Mouse (Mus musculus) heart, adult 2 months (tissue): ENCODE data around the gene Pcgf2. TPM values are rescaled to one million over a fixed set of nuclear protein-coding genes. Genes with fewer than 3 reads are reported as not detected.
"Not testable (repeated sequence)": the region's sequence is repeated elsewhere in the genome, so short reads cannot be mapped to it uniquely, and the experiment has no call there.

ENCODE experiments used
- DNase-seq, 2 experiments: peaks; one replicate each; pipeline ENCODE4 v3.0.0; 2021
- H3K27ac ChIP-seq: fragments of 200-600 bp; 2 replicates; pipeline ENCODE4 v1.8.1; 2022
- H3K27me3 ChIP-seq: fragments of 200-500 bp; 2 replicates; pipeline ENCODE4 v1.6.1; 2012; ENCODE audit warnings: mild to moderate bottlenecking, low read length, inconsistent platforms, mixed read lengths; ENCODE audit not compliant: control insufficient read depth, insufficient read depth
- H3K36me3 ChIP-seq: fragments of 200-500 bp; 2 replicates; pipeline ENCODE4 v1.6.1; 2012; ENCODE audit warnings: low read length, inconsistent platforms; ENCODE audit not compliant: control insufficient read depth, insufficient read depth
- H3K4me1 ChIP-seq: fragments of 200-500 bp; 2 replicates; pipeline ENCODE4 v1.6.1; 2011; ENCODE audit warnings: low read length; ENCODE audit not compliant: control insufficient read depth, insufficient read depth
- H3K4me3 ChIP-seq: fragments of 200-600 bp; 2 replicates; pipeline ENCODE4 v1.8.1; 2022
- H3K79me2 ChIP-seq: fragments of 200-500 bp; replicated peaks from 2 replicates; pipeline ENCODE4 v1.6.1; 2012; ENCODE audit warnings: mild to moderate bottlenecking, inconsistent platforms, low read length, moderate library complexity, mixed read lengths; ENCODE audit not compliant: control insufficient read depth, insufficient read depth
- H3K9ac ChIP-seq: fragments of 200-500 bp; 2 replicates; pipeline ENCODE4 v1.6.1; 2012; ENCODE audit warnings: low read depth, mild to moderate bottlenecking, control low read depth, inconsistent platforms, low read length, mixed read lengths
- CTCF ChIP-seq: fragments of 200-600 bp; IDR thresholded peaks from 2 replicates; pipeline ENCODE4 v1.8.1; 2022; ENCODE audit warnings: antibody characterized with exemption, mild to moderate bottlenecking, moderate library complexity
- EP300 ChIP-seq: fragments of 200-500 bp; IDR thresholded peaks from 2 replicates; pipeline ENCODE4 v1.6.1; 2011; ENCODE audit warnings: low read depth, low read length, control low read depth; ENCODE audit not compliant: insufficient read depth
- POLR2A ChIP-seq: fragments of 200-500 bp; IDR thresholded peaks from 2 replicates; pipeline ENCODE4 v1.6.1; 2011; ENCODE audit warnings: mild to moderate bottlenecking, low read depth, low read length, control low read depth; ENCODE audit not compliant: insufficient read depth
- WGBS: fragments of 180-500 bp; shearing (Covaris S2); methylation state at CpG from one replicate; pipeline ENCODE4 v1.1.7; 2018; 5-methylcytosine and 5-hydroxymethylcytosine counted together
- intact Hi-C: fragments of 180-260 bp; cut with DNase I; formaldehyde crosslinking; loops from one replicate; pipeline ENCODE4 v1.15.1; 2025
- polyA plus RNA-seq: library from polyadenylated mRNA; depleted of rRNA; stranded (reverse); fragments of >200 nt; gene quantifications from 2 replicates; pipeline ENCODE4 v1.2.3, GENCODE M21; 2012
- total RNA-seq, 2 experiments: library from RNA; stranded (reverse); gene quantifications; 2 replicates each; pipeline ENCODE4 v1.2.3; 2021

The Pcgf2 gene
- total and polyA plus RNA-seq, 3 experiments: 4.1 to 17.8 (median 5.6) TPM

DNA sequence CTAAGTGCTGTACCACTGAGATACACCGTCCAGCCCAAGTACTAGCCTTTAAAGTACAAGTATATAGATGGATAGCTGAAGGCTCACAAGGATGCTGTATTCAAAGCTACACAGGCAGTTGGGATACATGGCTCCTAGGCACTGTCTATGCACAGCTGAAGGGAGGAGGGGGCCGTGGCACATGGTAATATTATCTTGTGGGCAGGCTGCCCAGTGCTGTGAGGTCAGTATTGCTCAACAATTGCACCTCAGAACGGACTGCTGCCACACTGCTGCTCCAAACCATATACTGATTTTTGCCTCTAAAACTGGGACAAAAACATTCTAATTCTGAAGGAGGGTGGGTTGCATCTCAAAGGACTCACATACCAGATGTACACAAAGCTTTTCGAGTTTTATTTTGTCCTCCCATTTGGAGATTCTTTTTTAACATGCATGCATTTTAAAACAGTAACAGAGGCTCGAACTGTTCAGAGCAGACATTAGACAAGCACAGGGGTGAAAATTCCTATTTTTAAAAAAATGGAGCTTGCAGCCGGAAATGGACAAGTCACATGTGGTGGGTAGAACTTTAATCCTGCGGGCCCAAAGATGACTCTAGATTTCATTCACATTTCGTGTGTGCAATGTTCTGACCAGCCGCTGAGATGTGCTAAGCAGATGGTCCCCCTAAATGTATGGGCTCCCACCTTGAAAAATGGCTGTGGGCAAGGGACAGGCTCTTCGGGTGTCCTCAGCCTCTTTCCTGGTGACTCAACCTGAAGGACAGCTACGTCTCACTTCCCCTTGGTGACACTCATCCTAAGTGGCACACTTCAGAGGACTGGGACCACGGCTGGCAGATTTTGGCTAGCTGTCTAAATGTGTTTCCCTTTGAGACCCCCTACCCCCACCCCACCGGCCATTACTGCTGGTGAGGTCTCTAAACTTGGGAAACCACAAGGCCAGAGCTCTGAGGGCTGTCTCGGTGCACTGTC is 14.8 kb upstream of the Pcgf2 start:
- peak in 1 of 2 experiments; percentile 60 for DNase-seq
- 73% methylated on average over 14 of the region's 14 CpGs for WGBS
- H3K9ac ChIP-seq: no peak overlapping the region
- intact Hi-C loops: no loop called here
- no peak for TF ChIP-seq POLR2A
- TF ChIP-seq EP300: no peak
- no peak for TF ChIP-seq CTCF
- no peaks in the 10 kb centered on the region for H3K27me3 ChIP-seq
- peaks cover 2% of the 10 kb centered on the region; the same call in 1 of the 2 replicates for H3K4me1 ChIP-seq
- H3K36me3 ChIP-seq: no peaks in the 10 kb centered on the region
- no peaks in the 10 kb centered on the region for H3K79me2 ChIP-seq
- no peak overlapping the region for H3K4me3 ChIP-seq
- no peak overlapping the region for H3K27ac ChIP-seq

GRCm38 (mm10) chr11:97714356-97714755 is 14.1 kb upstream of the Pcgf2 start:
- no peak overlapping the region for H3K9ac ChIP-seq
- no peaks in the 10 kb centered on the region for H3K27me3 ChIP-seq
- no peak overlapping the region for H3K4me3 ChIP-seq
- DNase-seq: no peak
- H3K27ac ChIP-seq: no peak overlapping the region
- no peaks in the 10 kb centered on the region for H3K36me3 ChIP-seq
- H3K79me2 ChIP-seq: no peaks in the 10 kb centered on the region
- H3K4me1 ChIP-seq: peaks cover 2% of the 10 kb centered on the region; the same call in 1 of the 2 replicates
- 91% methylated on average over 3 of the region's 3 CpGs for WGBS
- intact Hi-C loops: no loop called here
- TF ChIP-seq POLR2A (no peak), CTCF (peak; percentile 37)

- H3K4me3 ChIP-seq: no peak overlapping the region
- H3K79me2 ChIP-seq: no peaks in the 10 kb centered on the region
- WGBS: 55% methylated on average over 8 of the region's 8 CpGs
- peak in 1 of 2 experiments; percentile 71 for DNase-seq
- intact Hi-C loops: no loop called here
- TF ChIP-seq POLR2A (no peak), CTCF (no peak), EP300 (no peak)
- H3K27ac ChIP-seq: no peak overlapping the region
- no peaks in the 10 kb centered on the region for H3K36me3 ChIP-seq
- H3K9ac ChIP-seq: no peak overlapping the region
- no peaks in the 10 kb centered on the region for H3K27me3 ChIP-seq
- peaks cover 2% of the 10 kb centered on the region; the same call in 1 of the 2 replicates for H3K4me1 ChIP-seq
Observed at GRCm38 (mm10) chr11:97713896-97714295, 13.6 kb upstream of the Pcgf2 start.

- Histone ChIP-seq H3K4me3 (no peak overlapping the region), H3K36me3 (no peaks in the 10 kb centered on the region), H3K27me3 (no peaks in the 10 kb centered on the region), H3K9ac (no peak overlapping the region), H3K27ac (no peak overlapping the region), H3K79me2 (no peaks in the 10 kb centered on the region), H3K4me1 (peaks cover 2% of the 10 kb centered on the region; the same call in 1 of the 2 replicates)
- intact Hi-C loops: no loop called here
- TF ChIP-seq EP300 (no peak), CTCF (no peak), POLR2A (no peak)
- WGBS: 93% methylated on average over 15 of the region's 15 CpGs
- DNase-seq: no peak
Observed at GRCm38 (mm10) chr11:97712286-97712685, 12.0 kb upstream of the Pcgf2 start.

DNA sequence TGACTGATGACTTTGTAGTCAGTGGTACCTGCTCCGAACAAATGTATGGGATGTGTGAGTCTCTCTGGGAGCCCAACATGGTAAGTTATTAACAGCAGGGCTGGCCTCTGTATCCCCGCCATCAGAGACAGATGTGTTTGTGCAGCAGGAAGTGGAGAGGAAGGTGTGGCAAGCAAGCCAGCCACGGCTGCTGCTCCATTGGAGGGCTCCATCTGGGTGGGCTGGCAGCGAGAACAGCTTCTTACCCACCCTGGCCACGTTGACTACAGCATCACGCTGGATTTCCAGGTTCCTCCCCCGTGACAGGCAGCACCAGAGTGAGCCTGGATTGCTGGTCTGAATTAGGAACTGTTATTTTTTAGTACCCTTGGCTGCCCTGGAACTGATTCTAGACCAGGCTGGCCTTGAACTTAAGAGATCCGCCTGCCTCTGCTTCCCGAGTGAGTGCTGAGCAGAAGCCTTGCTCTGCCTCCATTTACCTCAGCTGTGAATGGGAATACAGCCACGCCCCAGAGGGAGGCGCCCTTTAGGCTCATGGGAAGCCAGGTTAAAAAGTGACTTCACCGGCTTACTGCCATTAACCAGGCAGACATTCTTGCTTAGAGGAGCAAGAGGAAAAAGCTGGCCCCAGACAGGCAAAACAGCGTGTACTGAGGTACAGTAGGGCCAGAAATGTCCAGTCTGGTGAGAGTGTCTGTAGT is 11.1 kb upstream of the Pcgf2 start:
- Histone ChIP-seq H3K4me3 (no peak overlapping the region), H3K27me3 (no peaks in the 10 kb centered on the region), H3K4me1 (peaks cover 2% of the 10 kb centered on the region; the same call in 1 of the 2 replicates), H3K9ac (no peak overlapping the region), H3K27ac (no peak overlapping the region), H3K79me2 (no peaks in the 10 kb centered on the region), H3K36me3 (no peaks in the 10 kb centered on the region)
- intact Hi-C loops: no loop called here
- TF ChIP-seq CTCF (no peak), EP300 (no peak), POLR2A (no peak)
- no peak for DNase-seq
- WGBS: 76% methylated on average over 13 of the region's 13 CpGs

- H3K9ac ChIP-seq, H3K4me1 ChIP-seq, H3K27ac ChIP-seq, H3K79me2 ChIP-seq, H3K27me3 ChIP-seq, intact Hi-C loops, H3K4me3 ChIP-seq, H3K36me3 ChIP-seq, DNase-seq: not testable (repeated sequence)
- WGBS: 81% methylated on average over 2 of the region's 2 CpGs
Observed at GRCm38 (mm10) chr11:97710067-97710466, 9.8 kb upstream of the Pcgf2 start.
